Mouse (Mus musculus) brown adipose tissue, adult 24 weeks (tissue): ENCODE measurements at regions not wholly inside any gene's neighbourhood (a gene's known extent, or its start where the extent isn't known, plus 50 kb on each side); places are given as distances from the start of the nearest gene placed in this dataset.

Source experiments
- H3K27ac ChIP-seq: fragments of 200-500 bp; replicated peaks from 2 replicates; pipeline ENCODE4 v1.5.1; 2012; ENCODE audit warnings: low read depth, mild to moderate bottlenecking, low read length
- H3K4me1 ChIP-seq: fragments of 200-500 bp; 2 replicates; pipeline ENCODE4 v1.6.1; 2012; ENCODE audit warnings: low read length, mixed read lengths; ENCODE audit not compliant: control insufficient read depth, insufficient read depth, insufficient read length
- H3K4me3 ChIP-seq: fragments of 200-500 bp; 2 replicates; pipeline ENCODE4 v1.5.1; 2012; ENCODE audit warnings: low read depth, mild to moderate bottlenecking, low read length, moderate library complexity; ENCODE audit not compliant: insufficient read depth

DNA sequence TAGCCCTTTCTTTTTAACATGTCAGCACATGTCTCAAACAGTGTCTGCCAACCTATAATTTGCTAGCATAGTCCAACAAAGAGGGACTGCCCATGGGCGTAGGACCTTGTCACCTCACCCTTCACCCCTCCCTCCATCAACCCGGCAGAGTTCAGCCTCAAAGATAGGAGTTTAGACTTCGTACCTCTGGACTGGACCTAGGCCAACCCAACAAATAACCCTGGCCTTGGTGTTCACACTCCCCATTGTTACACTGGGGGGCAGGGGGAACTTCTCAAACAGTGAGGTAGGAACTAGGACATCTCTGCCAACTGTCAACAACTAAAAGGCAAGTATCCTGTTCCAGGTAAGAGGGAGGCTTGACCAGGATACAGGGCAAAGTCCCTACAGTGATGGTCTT lies 93.0 kb upstream of the Klf3 start:
- Histone ChIP-seq H3K4me1 (no peaks in the 10 kb centered on the region), H3K27ac (no peak overlapping the region), H3K4me3 (no peak overlapping the region)

DNA sequence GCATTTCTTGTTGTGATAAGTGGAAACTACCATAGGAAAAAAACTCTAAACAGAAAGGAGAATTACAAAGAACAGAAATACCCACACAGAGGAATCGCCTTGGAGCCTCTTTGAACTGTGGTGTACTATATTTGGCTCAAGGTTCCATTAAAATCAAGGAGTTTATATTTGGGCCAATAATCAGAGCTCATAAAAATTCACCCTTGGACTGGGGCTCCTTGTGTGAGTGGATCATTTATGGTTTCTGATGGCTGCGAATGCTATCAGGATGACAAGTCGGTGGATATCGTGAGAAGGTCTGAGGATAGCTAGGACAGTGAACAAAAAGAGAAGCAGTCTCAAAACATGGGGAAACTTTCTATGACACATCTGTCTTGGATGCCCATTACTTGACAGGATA lies 92.2 kb upstream of the Klf3 start:
- Histone ChIP-seq H3K4me3 (no peak overlapping the region), H3K27ac (no peak overlapping the region)

GRCm38 (mm10) chr5:64714221-64714653 lies 89.0 kb upstream of the Klf3 start:
- H3K4me1 ChIP-seq = no peaks in the 10 kb centered on the region
- H3K4me3 ChIP-seq = no peak overlapping the region
- no peak overlapping the region for H3K27ac ChIP-seq

More for the DNA sequence above, 92.2 kb upstream of the Klf3 start:
- H3K4me1 ChIP-seq = no peaks in the 10 kb centered on the region

DNA sequence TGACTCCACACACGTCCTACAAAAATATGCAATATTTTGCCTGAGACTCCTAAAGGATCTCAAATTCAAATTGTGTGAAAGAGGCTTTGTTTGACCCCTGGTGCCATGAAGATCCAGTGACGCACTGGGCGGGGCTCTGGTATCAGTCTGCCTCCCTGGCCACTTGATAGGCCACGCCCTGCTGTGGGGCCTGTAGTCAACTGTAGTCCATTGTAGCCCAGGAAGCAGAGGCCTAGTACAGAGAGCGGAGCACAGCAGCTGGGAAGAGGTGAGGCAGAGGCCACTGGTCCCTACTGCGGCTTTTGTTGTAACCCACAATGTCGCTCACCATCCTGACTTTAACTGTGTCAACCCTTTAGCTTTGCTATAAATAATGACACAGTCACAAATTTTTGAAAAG lies 88.5 kb upstream of the Klf3 start:
- H3K27ac ChIP-seq = no peak overlapping the region
- H3K4me1 ChIP-seq = no peaks in the 10 kb centered on the region

GRCm38 (mm10) chr5:64716551-64716950 lies 86.6 kb upstream of the Klf3 start:
- no peak overlapping the region for H3K27ac ChIP-seq
- H3K4me3 ChIP-seq = no peak overlapping the region
- no peaks in the 10 kb centered on the region for H3K4me1 ChIP-seq

More for the DNA sequence above, 88.5 kb upstream of the Klf3 start:
- H3K4me3 ChIP-seq = no peak overlapping the region

GRCm38 (mm10) chr5:64722211-64722610 lies 81.0 kb upstream of the Klf3 start:
- no peak overlapping the region for H3K4me3 ChIP-seq
- no peaks in the 10 kb centered on the region for H3K4me1 ChIP-seq
- H3K27ac ChIP-seq = no peak overlapping the region

GRCm38 (mm10) chr5:64727847-64728246 lies 75.3 kb upstream of the Klf3 start:
- no peaks in the 10 kb centered on the region for H3K4me1 ChIP-seq
- no peak overlapping the region for H3K4me3 ChIP-seq
- no peak overlapping the region for H3K27ac ChIP-seq

- H3K27ac ChIP-seq = no peak overlapping the region
- no peaks in the 10 kb centered on the region for H3K4me1 ChIP-seq
- H3K4me3 ChIP-seq = no peak overlapping the region
These were observed 70.8 kb upstream of the Klf3 start for GRCm38 (mm10) chr5:64732356-64732755.

DNA sequence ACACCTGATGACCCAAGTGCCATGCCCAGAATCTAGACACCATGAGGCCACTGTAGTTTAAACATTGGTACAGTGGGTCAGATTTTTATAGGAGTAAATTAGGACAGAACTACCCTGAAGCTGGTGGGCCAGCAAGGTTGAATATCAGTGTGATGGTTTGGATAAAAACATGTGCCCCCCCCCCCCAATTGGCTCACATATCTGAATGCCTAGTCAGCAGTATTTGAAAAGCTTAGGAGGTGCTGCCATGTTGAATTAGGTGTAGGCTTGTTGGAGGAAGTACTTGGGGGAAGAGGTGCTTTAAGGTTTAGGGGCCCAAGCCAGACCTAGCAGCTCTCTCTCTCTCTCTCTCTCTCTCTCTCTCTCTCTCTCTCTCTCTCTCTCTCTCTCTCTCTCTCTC lies 66.2 kb upstream of the Klf3 start:
- 0 out of 2 replicates have a peak, but pooled peaks cover 2% of the 10 kb centered on the region for H3K4me1 ChIP-seq
- H3K4me3 ChIP-seq = no peak overlapping the region
- H3K27ac ChIP-seq = no peak overlapping the region

DNA sequence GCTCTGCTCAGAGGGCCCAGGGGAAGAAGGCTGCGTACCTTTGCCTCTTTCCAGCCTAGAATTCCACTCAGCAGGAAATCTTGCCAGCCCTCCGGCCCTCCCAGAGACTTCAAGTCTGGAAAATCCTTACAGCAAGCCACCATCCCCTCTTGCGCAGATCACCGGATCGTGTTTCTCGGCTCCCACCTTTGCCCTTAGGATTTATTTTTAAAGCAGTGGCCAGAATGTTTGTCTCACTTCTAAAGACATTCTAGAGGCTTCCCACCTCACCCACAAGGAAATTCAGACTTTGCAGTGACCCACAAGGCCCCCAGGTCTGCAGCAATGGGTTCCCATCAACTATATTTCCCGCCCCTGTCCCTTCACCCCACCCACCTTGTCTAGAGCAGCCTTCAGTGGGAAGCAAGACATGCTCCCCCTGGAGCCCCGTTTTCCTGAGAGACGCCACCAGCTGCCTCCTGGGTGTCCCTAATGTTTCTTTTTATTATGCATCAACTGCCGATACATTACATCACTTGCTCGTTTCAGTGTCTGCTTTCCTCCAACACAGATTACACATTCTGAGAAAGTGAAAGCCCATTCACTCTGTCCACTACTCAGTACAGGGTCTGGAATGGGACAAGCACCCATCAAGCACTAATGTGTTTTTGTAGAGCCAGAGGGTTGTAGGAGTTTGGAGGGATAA lies 65.0 kb upstream of the Klf3 start:
- H3K4me3 ChIP-seq = no peak overlapping the region
- no peak overlapping the region for H3K27ac ChIP-seq
- 0 out of 2 replicates have a peak, but pooled peaks cover 2% of the 10 kb centered on the region for H3K4me1 ChIP-seq

- H3K4me1 ChIP-seq = 0 out of 2 replicates have a peak, but pooled peaks cover 2% of the 10 kb centered on the region
- H3K27ac ChIP-seq = no peak overlapping the region
- H3K4me3 ChIP-seq = no peak overlapping the region
These were observed 64.3 kb upstream of the Klf3 start for GRCm38 (mm10) chr5:64738781-64739310.

GRCm38 (mm10) chr5:64739311-64740261 lies 63.6 kb upstream of the Klf3 start:
- Histone ChIP-seq H3K4me3 (no peak overlapping the region), H3K4me1 (0 out of 2 replicates have a peak, but pooled peaks cover 2% of the 10 kb centered on the region), H3K27ac (no peak overlapping the region)

GRCm38 (mm10) chr5:64744041-64744440 lies 59.1 kb upstream of the Klf3 start:
- Histone ChIP-seq H3K4me3 (no peak overlapping the region), H3K4me1 (0 out of 2 replicates have a peak, but pooled peaks cover 2% of the 10 kb centered on the region), H3K27ac (no peak overlapping the region)

- no peak overlapping the region for H3K4me3 ChIP-seq
- H3K27ac ChIP-seq = no peak overlapping the region
- 0 out of 2 replicates have a peak, but pooled peaks cover under 1% of the 10 kb centered on the region for H3K4me1 ChIP-seq
These were observed 58.7 kb upstream of the Klf3 start for GRCm38 (mm10) chr5:64744455-64744854.

DNA sequence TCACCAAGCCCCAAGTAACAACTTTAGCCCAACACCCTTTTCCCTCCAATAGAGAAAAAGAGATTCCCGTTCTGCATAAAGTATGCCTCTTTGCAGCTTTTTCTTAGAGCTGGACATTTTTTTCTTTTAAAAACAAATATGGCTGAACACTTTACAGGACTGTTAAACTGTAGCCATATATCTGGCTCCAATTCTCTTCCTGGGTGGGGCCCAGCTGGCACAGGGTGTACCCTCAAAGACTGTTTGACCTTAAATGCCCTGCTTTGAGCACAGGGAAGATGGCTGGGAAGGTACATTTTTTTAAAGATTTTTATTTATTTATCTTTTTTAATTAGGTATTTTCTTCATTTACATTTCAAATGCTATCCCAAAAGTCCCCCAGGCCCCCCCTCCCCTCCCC lies 55.7 kb upstream of the Klf3 start:
- H3K4me3 ChIP-seq = no peak overlapping the region
- no peak overlapping the region for H3K27ac ChIP-seq
- H3K4me1 ChIP-seq = no peaks in the 10 kb centered on the region
